Mouse (Mus musculus) MEL (cell line): Measurements from ENCODE around the gene Gmppb. TPM values are rescaled to one million over a fixed set of nuclear protein-coding genes. Genes with fewer than 3 reads are reported as not detected.

Source experiments
- DNase-seq: peaks from one replicate; pipeline ENCODE4 v3.0.0; 2011; ENCODE audit warnings: low read depth, low spot score
- H3K27ac ChIP-seq: 2 replicates; pipeline ENCODE4 v1.5.1; 2012; ENCODE audit warnings: low read depth, mild to moderate bottlenecking, control low read depth, low read length, moderate library complexity; ENCODE audit not compliant: control insufficient read depth
- H3K27me3 ChIP-seq, 2 experiments: fragments of 150-350 bp in 1 of 2; sonication (generic) in 1 of 2; 2 replicates each; pipeline ENCODE4 v1.6.1; 2012; ENCODE audit warnings: low read length in 2 of 2, mild to moderate bottlenecking in 2 of 2, improper control_type of control experiment in 1 of 2, moderate library complexity in 1 of 2; ENCODE audit not compliant: insufficient read depth in 2 of 2, control insufficient read depth in 1 of 2
- H3K36me3 ChIP-seq, 2 experiments: 2 replicates each; pipeline ENCODE4 v1.6.1; 2012 to 2014; ENCODE audit warnings: low read length in 2 of 2, improper control_type of control experiment in 1 of 2, inconsistent platforms in 1 of 2, mild to moderate bottlenecking in 1 of 2; ENCODE audit not compliant: insufficient read depth in 2 of 2, control insufficient read depth in 1 of 2
- H3K4me1 ChIP-seq, 2 experiments: fragments of 150-350 bp in 1 of 2; sonication (generic) in 1 of 2; 2 replicates each; pipeline ENCODE4 v1.6.1; 2012; ENCODE audit warnings: low read length in 2 of 2, improper control_type of control experiment in 1 of 2, mild to moderate bottlenecking in 1 of 2; ENCODE audit not compliant: insufficient read depth in 2 of 2, control insufficient read depth in 1 of 2
- H3K4me3 ChIP-seq, 2 experiments: fragments of 150-350 bp in 1 of 2; sonication (generic) in 1 of 2; 2 replicates each; pipeline ENCODE4 v1.5.1; 2012; ENCODE audit warnings: low read depth in 2 of 2, low read length in 2 of 2, mild to moderate bottlenecking in 2 of 2, moderate library complexity in 2 of 2, control low read depth in 1 of 2, improper control_type of control experiment in 1 of 2; ENCODE audit not compliant: control insufficient read depth in 1 of 2, insufficient read depth in 1 of 2
- H3K79me2 ChIP-seq: 2 replicates; pipeline ENCODE4 v1.6.1; 2012; ENCODE audit warnings: mild to moderate bottlenecking, low read length, moderate library complexity; ENCODE audit not compliant: control insufficient read depth, poor library complexity, insufficient read depth
- H3K9ac ChIP-seq: 2 replicates; pipeline ENCODE4 v1.6.1; 2012; ENCODE audit warnings: low read depth, mild to moderate bottlenecking, control low read depth, low read length, moderate library complexity; ENCODE audit not compliant: control insufficient read depth, poor library complexity, severe bottlenecking
- H3K9me3 ChIP-seq: fragments of 150-350 bp; sonication (generic); replicated peaks from 2 replicates; pipeline ENCODE4 v1.6.1; 2012; ENCODE audit warnings: mild to moderate bottlenecking, low read length, improper control_type of control experiment, moderate library complexity; ENCODE audit not compliant: insufficient read depth
- BHLHE40 ChIP-seq: IDR thresholded peaks from 2 replicates; pipeline ENCODE4 v1.6.1; 2012; ENCODE audit warnings: low read depth, mild to moderate bottlenecking, inconsistent platforms, low read length, improper control_type of control experiment, borderline replicate concordance
- CHD1 ChIP-seq: IDR thresholded peaks from 2 replicates; pipeline ENCODE4 v1.6.1; 2012; ENCODE audit warnings: low read depth, mild to moderate bottlenecking, inconsistent platforms, low read length, improper control_type of control experiment
- ETS1 ChIP-seq: IDR thresholded peaks from 2 replicates; pipeline ENCODE4 v1.6.1; 2012; ENCODE audit warnings: low read depth, mild to moderate bottlenecking, inconsistent platforms, low read length, improper control_type of control experiment, moderate library complexity
- GATA1 ChIP-seq: IDR thresholded peaks from 2 replicates; pipeline ENCODE4 v1.6.1; 2011; ENCODE audit warnings: low read depth, low read length, improper control_type of control experiment
- JUND ChIP-seq: IDR thresholded peaks from 2 replicates; pipeline ENCODE4 v1.6.1; 2011; ENCODE audit warnings: low read depth, mild to moderate bottlenecking, improper control_type of control experiment, low read length
- MAFK ChIP-seq: IDR thresholded peaks from 2 replicates; pipeline ENCODE4 v1.6.1; 2011; ENCODE audit warnings: low read depth, mild to moderate bottlenecking, low read length, improper control_type of control experiment, borderline replicate concordance
- NELFE ChIP-seq: IDR thresholded peaks from 2 replicates; pipeline ENCODE4 v1.6.1; 2011; ENCODE audit warnings: low read depth, low read length, improper control_type of control experiment
- RAD21 ChIP-seq: IDR thresholded peaks from 2 replicates; pipeline ENCODE4 v1.6.1; 2011; ENCODE audit warnings: mild to moderate bottlenecking, low read depth, low read length, improper control_type of control experiment
- TAL1 ChIP-seq: IDR thresholded peaks from 2 replicates; pipeline ENCODE4 v1.6.1; 2012; ENCODE audit warnings: mild to moderate bottlenecking, inconsistent platforms, low read length, moderate library complexity, mixed read lengths
- ZC3H11A ChIP-seq: IDR thresholded peaks from 2 replicates; pipeline ENCODE4 v1.6.1; 2012; ENCODE audit warnings: low read depth, mild to moderate bottlenecking, inconsistent platforms, low read length, improper control_type of control experiment
- ZMIZ1 ChIP-seq: IDR thresholded peaks from 2 replicates; pipeline ENCODE4 v1.6.1; 2012; ENCODE audit warnings: low read depth, mild to moderate bottlenecking, inconsistent platforms, low read length, improper control_type of control experiment, moderate library complexity
- ZNF384 ChIP-seq: IDR thresholded peaks from 2 replicates; pipeline ENCODE4 v1.6.1; 2012; ENCODE audit warnings: low read depth, mild to moderate bottlenecking, inconsistent platforms, low read length, improper control_type of control experiment
- polyA plus RNA-seq, 2 experiments: library from polyadenylated mRNA; stranded (reverse) in 1 of 2; unstranded in 1 of 2; fragments of >175 nt in 1 of 2; fragments of >200 nt in 1 of 2; gene quantifications; 2 replicates each; pipeline versions ENCODE4 v1.2.1 to v1.2.4; 2012; ENCODE audit warnings: low replicate concordance in 2 of 2, low read depth in 1 of 2; ENCODE audit not compliant: insufficient read length in 2 of 2, insufficient read depth in 1 of 2, missing spikeins in 1 of 2
- total RNA-seq: library from RNA; depleted of rRNA; stranded (reverse); fragments of 300-350 nt; gene quantifications from 2 replicates; pipeline ENCODE4 v1.2.3, GENCODE M21; 2012

Gene Gmppb
- total and polyA plus RNA-seq, 3 experiments: 26.2 to 38.1 TPM; not detected in 1

GRCm38 (mm10) chr9:108082988-108083431 lies 34.0 kb downstream of the Gmppb start, which contains the start of gene Rnf123:
Gene Rnf123, minus strand, starts transcription at chr9:108083346.
- H3K4me3 ChIP-seq: no peak within 1 kb of the TSS
- TF ChIP-seq ZNF384 (no peak), NELFE (no peak), ZC3H11A (no peak), BHLHE40 (no peak), MAFK (no peak), TAL1 (no peak), ZMIZ1 (0 out of 2 replicates have a peak, but pooled peaks have one; percentile 6)
- TF ChIP-seq, all 39 proteins: peak for 1
- no peaks in the 10 kb centered on the region for H3K27me3 ChIP-seq
- H3K27ac ChIP-seq: no peak within 1 kb of the TSS
- peaks cover 3% of the 10 kb centered on the region; the same call in 1 of the 2 replicates for H3K79me2 ChIP-seq
- peaks cover 2 to 5% of the 10 kb centered on the region in 2 experiments for H3K36me3 ChIP-seq
- no peaks in the 10 kb centered on the region for H3K9me3 ChIP-seq
- peaks cover 0 to 14% of the 10 kb centered on the region in 2 experiments; a peak in 2 of 4 replicates for H3K4me1 ChIP-seq
- H3K9ac ChIP-seq: no peak within 1 kb of the TSS
- DNase-seq: no peak

- no peaks in the 10 kb centered on the region for H3K27me3 ChIP-seq
- no peak overlapping the region for H3K27ac ChIP-seq
- H3K4me1 ChIP-seq: peaks cover 0 to 12% of the 10 kb centered on the region in 2 experiments; a peak in 2 of 4 replicates
- H3K4me3 ChIP-seq: no peak overlapping the region
- peaks cover 3 to 5% of the 10 kb centered on the region in 2 experiments for H3K36me3 ChIP-seq
- no peak for DNase-seq
- H3K9ac ChIP-seq: no peak overlapping the region
- TF ChIP-seq ETS1: no peak
- no peak for TF ChIP-seq ZMIZ1
- no peak for TF ChIP-seq CHD1
- no peak for TF ChIP-seq TAL1
- TF ChIP-seq JUND: no peak
- TF ChIP-seq RAD21: no peak
- TF ChIP-seq, all 39 proteins: peak for 0
- Histone ChIP-seq H3K9me3 (no peaks in the 10 kb centered on the region), H3K79me2 (peaks cover 3% of the 10 kb centered on the region; the same call in 1 of the 2 replicates)
Measured at GRCm38 (mm10) chr9:108083561-108083960, 34.5 kb downstream of the Gmppb start.

- H3K27me3 ChIP-seq: no peaks in the 10 kb centered on the region
- H3K9me3 ChIP-seq: no peaks in the 10 kb centered on the region
- H3K4me1 ChIP-seq: peaks cover 0 to 5% of the 10 kb centered on the region in 2 experiments; a peak in 1 of 4 replicates
- H3K9ac ChIP-seq: no peak overlapping the region
- peaks cover 0 to 5% of the 10 kb centered on the region in 2 experiments; a peak in 2 of 4 replicates for H3K36me3 ChIP-seq
- no peak overlapping the region for H3K27ac ChIP-seq
- no peak for DNase-seq
- no peak for TF ChIP-seq GATA1
- H3K79me2 ChIP-seq: no peaks in the 10 kb centered on the region; the same call in 1 of the 2 replicates
- H3K4me3 ChIP-seq: no peak overlapping the region
Measured at GRCm38 (mm10) chr9:108085261-108085660, 36.2 kb downstream of the Gmppb start.
